Mouse (Mus musculus) stomach, embryonic 14.5 days (tissue): ENCODE results near the gene Tcf3. TPM values are rescaled to one million over a fixed set of nuclear protein-coding genes. Genes with fewer than 3 reads are reported as not detected.
A peak's percentile ranks its signal among the peaks of the same experiment; 100 is the strongest.

Source experiments
- ATAC-seq: fragments of 200-750 bp; cut with Nextera tagmentation; 2 replicates; pipeline ENCODE4 v1.8.0; 2017; ENCODE audit warnings: low read depth, moderate TSS enrichment; ENCODE audit not compliant: insufficient number of reproducible peaks, insufficient read depth, low FRiP score
- H3K27ac ChIP-seq: fragments of 300-500 bp; sonication (generic); 2 replicates; pipeline ENCODE4 v1.5.1; 2014; ENCODE audit warnings: mild to moderate bottlenecking, low read length, moderate library complexity, mixed read lengths
- H3K27me3 ChIP-seq: fragments of 300-500 bp; sonication (generic); 2 replicates; pipeline ENCODE4 v1.6.1; 2014; ENCODE audit warnings: low read length, control low read depth, mixed read lengths; ENCODE audit not compliant: control insufficient read depth, insufficient read depth
- H3K36me3 ChIP-seq: fragments of 300-500 bp; sonication (generic); 2 replicates; pipeline ENCODE4 v1.6.1; 2014; ENCODE audit warnings: mild to moderate bottlenecking, control low read depth, low read length, moderate library complexity, mixed read lengths; ENCODE audit not compliant: control insufficient read depth, insufficient read depth
- H3K4me1 ChIP-seq: fragments of 300-500 bp; sonication (generic); 2 replicates; pipeline ENCODE4 v1.6.1; 2014; ENCODE audit warnings: low read length, control low read depth, mixed read lengths; ENCODE audit not compliant: control insufficient read depth, insufficient read depth
- H3K4me2 ChIP-seq: fragments of 300-500 bp; sonication (generic); replicated peaks from 2 replicates; pipeline ENCODE4 v1.6.1; 2014; ENCODE audit warnings: low read depth, low read length, control low read depth
- H3K4me3 ChIP-seq: fragments of 300-500 bp; sonication (generic); 2 replicates; pipeline ENCODE4 v1.5.1; 2014; ENCODE audit warnings: low read depth, low read length, control low read depth
- H3K9ac ChIP-seq: fragments of 300-500 bp; sonication (generic); replicated peaks from 2 replicates; pipeline ENCODE4 v1.6.1; 2014; ENCODE audit warnings: low read depth, mild to moderate bottlenecking, control low read depth, low read length, moderate library complexity, mixed read lengths
- H3K9me3 ChIP-seq: fragments of 300-500 bp; sonication (generic); 2 replicates; pipeline ENCODE4 v1.6.1; 2016; ENCODE audit warnings: low read depth, low read length, control low read depth; ENCODE audit not compliant: control insufficient read depth
- WGBS: fragments of 180-500 bp; shearing (Covaris S2); extraction: QIAGEN DNeasy Blood & Tissue Kit; methylation state at CpG from one replicate; pipeline ENCODE4 v1.1.7; 2014; 5-methylcytosine and 5-hydroxymethylcytosine counted together
- polyA plus RNA-seq: library from polyadenylated mRNA; unstranded; fragments of >200 nt; fragmentation: Nextera tagmentation; extraction: Ambion mirVana; gene quantifications from 2 replicates; pipeline ENCODE4 v1.2.1, GENCODE M21; 2014

The Tcf3 gene
- polyA plus RNA-seq, 1 experiment from 2014 or later = 107 TPM

GRCm38 (mm10) chr10:80434823-80435222 lies 1.4 kb upstream of the Tcf3 start:
- 68% methylated on average over 3 of the region's 3 CpGs for WGBS
- Histone ChIP-seq H3K36me3 (peaks cover 9% of the 10 kb centered on the region), H3K27ac (no peak overlapping the region), H3K4me3 (no peak overlapping the region), H3K9ac (no peak overlapping the region), H3K9me3 (no peaks in the 10 kb centered on the region), H3K4me2 (0 out of 2 replicates have a peak overlapping the region, but pooled peaks have one; percentile 17), H3K4me1 (peaks cover 19% of the 10 kb centered on the region; the same call in 1 of the 2 replicates), H3K27me3 (no peaks in the 10 kb centered on the region)
- ATAC-seq = no peak

GRCm38 (mm10) chr10:80434233-80434592 lies 766 bp upstream of the Tcf3 start:
- Histone ChIP-seq H3K9ac (no peak overlapping the region), H3K4me1 (peaks cover 19% of the 10 kb centered on the region; the same call in 1 of the 2 replicates), H3K4me3 (peak overlapping the region; percentile 5; the same call in 1 of the 2 replicates), H3K27ac (no peak overlapping the region), H3K9me3 (no peaks in the 10 kb centered on the region), H3K27me3 (no peaks in the 10 kb centered on the region), H3K4me2 (peak overlapping the region; percentile 17; the same call in 1 of the 2 replicates), H3K36me3 (peaks cover 15% of the 10 kb centered on the region)
- no peak for ATAC-seq
- WGBS = 12% methylated on average over 8 of the region's 8 CpGs

GRCm38 (mm10) chr10:80432936-80433512 lies 423 bp downstream of the Tcf3 start:
- Histone ChIP-seq H3K4me3 (peak overlapping the region; percentile 98), H3K9ac (peak overlapping the region; percentile 99), H3K4me1 (peaks cover 18% of the 10 kb centered on the region; the same call in 1 of the 2 replicates), H3K27ac (peak overlapping the region; percentile 89), H3K4me2 (peak overlapping the region; percentile 97), H3K9me3 (no peaks in the 10 kb centered on the region), H3K36me3 (peaks cover 26% of the 10 kb centered on the region), H3K27me3 (no peaks in the 10 kb centered on the region)
- WGBS = under 1% methylated on average over 44 of the region's 60 CpGs
- ATAC-seq = peak; percentile 12; the same call in 1 of the 2 replicates

- 0% methylated on average over 4 of the region's 4 CpGs for WGBS
- Histone ChIP-seq H3K4me2 (peak overlapping the region; percentile 97), H3K4me3 (peak overlapping the region; percentile 98), H3K9me3 (no peaks in the 10 kb centered on the region), H3K27ac (peak overlapping the region; percentile 89), H3K27me3 (no peaks in the 10 kb centered on the region), H3K36me3 (peaks cover 32% of the 10 kb centered on the region), H3K4me1 (peaks cover 17% of the 10 kb centered on the region; the same call in 1 of the 2 replicates), H3K9ac (peak overlapping the region; percentile 99)
- no peak for ATAC-seq
Observed at GRCm38 (mm10) chr10:80432387-80432785, 1.1 kb downstream of the Tcf3 start.

- no peak for ATAC-seq
- Histone ChIP-seq H3K4me3 (peak overlapping the region; percentile 98), H3K9ac (peak overlapping the region; percentile 99), H3K27ac (peak overlapping the region; percentile 89; the same call in 1 of the 2 replicates), H3K27me3 (no peaks in the 10 kb centered on the region), H3K4me1 (peaks cover 17% of the 10 kb centered on the region; the same call in 1 of the 2 replicates), H3K9me3 (no peaks in the 10 kb centered on the region), H3K4me2 (peak overlapping the region; percentile 97), H3K36me3 (peaks cover 39% of the 10 kb centered on the region)
- 9% methylated on average over 16 of the region's 16 CpGs for WGBS
Observed at GRCm38 (mm10) chr10:80431570-80432386, 1.7 kb downstream of the Tcf3 start.

- H3K27me3 ChIP-seq = no peaks in the 10 kb centered on the region
- no peak overlapping the region for H3K9ac ChIP-seq
- H3K4me2 ChIP-seq = no peak overlapping the region
- WGBS = 70% methylated on average over 7 of the region's 8 CpGs
- no peak for ATAC-seq
- H3K27ac ChIP-seq = no peak overlapping the region
- H3K4me3 ChIP-seq = peak overlapping the region; percentile 98; the same call in 1 of the 2 replicates
- H3K9me3 ChIP-seq = no peaks in the 10 kb centered on the region
- H3K4me1 ChIP-seq = peaks cover 11% of the 10 kb centered on the region; the same call in 1 of the 2 replicates
- peaks cover 52% of the 10 kb centered on the region for H3K36me3 ChIP-seq
Observed at GRCm38 (mm10) chr10:80430375-80430980, 3.0 kb downstream of the Tcf3 start.

GRCm38 (mm10) chr10:80429800-80430199 lies 3.6 kb downstream of the Tcf3 start:
- Histone ChIP-seq H3K4me1 (peaks cover 11% of the 10 kb centered on the region; the same call in 1 of the 2 replicates), H3K4me2 (no peak overlapping the region), H3K27ac (no peak overlapping the region), H3K4me3 (no peak overlapping the region), H3K36me3 (peaks cover 58% of the 10 kb centered on the region), H3K27me3 (no peaks in the 10 kb centered on the region), H3K9me3 (peaks cover 3% of the 10 kb centered on the region; the same call in 1 of the 2 replicates), H3K9ac (no peak overlapping the region)
- 88% methylated on average over 8 of the region's 8 CpGs for WGBS
- no peak for ATAC-seq

- 92% methylated on average over 3 of the region's 3 CpGs for WGBS
- H3K9ac ChIP-seq = no peak overlapping the region
- H3K27me3 ChIP-seq = no peaks in the 10 kb centered on the region
- no peak for ATAC-seq
- 0 out of 2 replicates have a peak, but pooled peaks cover 2% of the 10 kb centered on the region for H3K4me1 ChIP-seq
- H3K4me2 ChIP-seq = no peak overlapping the region
- peaks cover 3% of the 10 kb centered on the region; the same call in 1 of the 2 replicates for H3K9me3 ChIP-seq
- no peak overlapping the region for H3K4me3 ChIP-seq
- H3K36me3 ChIP-seq = peaks cover 88% of the 10 kb centered on the region
- H3K27ac ChIP-seq = no peak overlapping the region
Observed at GRCm38 (mm10) chr10:80425041-80425440, 8.4 kb downstream of the Tcf3 start.
